Mouse (Mus musculus): Measurements from ENCODE around the gene Filip1. TPM values are rescaled to one million over a fixed set of nuclear protein-coding genes. Genes with fewer than 3 reads are reported as not detected.

Filip1 gene
- polyA plus RNA-seq, 2 experiments: 4.9 to 6.0 TPM

DNA sequence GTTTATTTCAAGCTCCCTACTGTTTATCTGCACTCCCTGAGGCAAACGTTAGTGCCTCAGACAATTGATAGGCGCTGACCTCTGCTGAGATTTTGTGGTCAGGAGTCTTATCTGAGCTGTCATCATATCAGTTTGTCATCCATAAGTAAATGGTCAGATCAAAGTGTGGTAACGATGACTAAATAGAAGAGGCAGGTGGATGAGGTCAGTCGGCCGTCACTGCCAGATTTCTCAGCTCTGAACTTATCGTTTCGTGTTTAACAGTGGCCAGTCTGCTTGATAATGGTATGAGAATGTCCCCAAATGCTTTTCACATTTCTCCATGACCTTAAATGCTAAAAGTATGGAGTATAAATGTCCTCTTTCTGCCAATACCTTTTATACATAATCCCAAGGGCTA is 132.6 kb downstream of the Filip1 start:
- no peak for TF ChIP-seq POLR2A (IDR thresholded peaks at IDR 0.05; ENCODE audit: borderline replicate concordance, extremely low read depth, insufficient read depth, insufficient read length)
- H3K4me1 ChIP-seq (ENCODE audit: control insufficient read depth, insufficient read depth, low read length): no peaks in the 10 kb centered on the region

GRCm38 (mm10) chr9:79875522-79876131 is 137.0 kb downstream of the Filip1 start:
- Histone ChIP-seq H3K4me1 (ENCODE audit: control insufficient read depth, insufficient read depth, low read length) (no peaks in the 10 kb centered on the region), H3K9ac (ENCODE audit: low read depth, low read length, severe bottlenecking) (0 out of 2 replicates have a peak overlapping the region, but pooled peaks have one; percentile 14), H3K4me3 (replicated peaks; ENCODE audit: low read length) (no peak overlapping the region), H3K27me3 (ENCODE audit: control insufficient read depth, insufficient read depth, low read length) (no peaks in the 10 kb centered on the region), H3K27ac (replicated peaks; ENCODE audit: low read depth, low read length) (peak overlapping the region; percentile 55), H3K9me3 (ENCODE audit: control insufficient read depth, low read length) (no peaks in the 10 kb centered on the region), H3K36me3 (ENCODE audit: control insufficient read depth, insufficient read depth, low read length) (no peaks in the 10 kb centered on the region), H3K4me2 (replicated peaks; ENCODE audit: low read depth, low read length, severe bottlenecking) (no peak overlapping the region; the same call in 1 of the 2 replicates)
- TF ChIP-seq POLR2A (IDR thresholded peaks at IDR 0.05; ENCODE audit: borderline replicate concordance, extremely low read depth, insufficient read depth, insufficient read length): no peak
- peak; percentile 19; the same call in 1 of the 2 replicates for ATAC-seq (ENCODE audit: low FRiP score, low read depth)
- DNase-seq (ENCODE audit: low spot score): peak; percentile 27
- WGBS: 48% methylated on average over 20 of the region's 20 CpGs

More for the DNA sequence above, 132.6 kb downstream of the Filip1 start:
- Histone ChIP-seq H3K27ac (replicated peaks; ENCODE audit: low read depth, low read length) (no peak overlapping the region), H3K4me3 (replicated peaks; ENCODE audit: low read length) (no peak overlapping the region), H3K9ac (ENCODE audit: low read depth, low read length, severe bottlenecking) (no peak overlapping the region), H3K27me3 (ENCODE audit: control insufficient read depth, insufficient read depth, low read length) (no peaks in the 10 kb centered on the region), H3K36me3 (ENCODE audit: control insufficient read depth, insufficient read depth, low read length) (no peaks in the 10 kb centered on the region), H3K4me2 (replicated peaks; ENCODE audit: low read depth, low read length, severe bottlenecking) (no peak overlapping the region), H3K9me3 (ENCODE audit: control insufficient read depth, low read length) (no peaks in the 10 kb centered on the region)
- DNase-seq (ENCODE audit: low spot score): no peak
- WGBS: 63% methylated on average over 7 of the region's 7 CpGs
- ATAC-seq (ENCODE audit: low FRiP score, low read depth): no peak

GRCm38 (mm10) chr9:79872598-79872997 is 140.1 kb downstream of the Filip1 start:
- Histone ChIP-seq H3K27me3 (ENCODE audit: control insufficient read depth, insufficient read depth, low read length) (no peaks in the 10 kb centered on the region), H3K36me3 (ENCODE audit: control insufficient read depth, insufficient read depth, low read length) (no peaks in the 10 kb centered on the region), H3K4me2 (replicated peaks; ENCODE audit: low read depth, low read length, severe bottlenecking) (no peak overlapping the region), H3K9me3 (ENCODE audit: control insufficient read depth, low read length) (no peaks in the 10 kb centered on the region), H3K9ac (ENCODE audit: low read depth, low read length, severe bottlenecking) (no peak overlapping the region), H3K4me1 (ENCODE audit: control insufficient read depth, insufficient read depth, low read length) (no peaks in the 10 kb centered on the region), H3K27ac (replicated peaks; ENCODE audit: low read depth, low read length) (no peak overlapping the region), H3K4me3 (replicated peaks; ENCODE audit: low read length) (no peak overlapping the region)
- no peak for TF ChIP-seq POLR2A (IDR thresholded peaks at IDR 0.05; ENCODE audit: borderline replicate concordance, extremely low read depth, insufficient read depth, insufficient read length)
- DNase-seq (ENCODE audit: low spot score): peak; percentile 15
- no peak for ATAC-seq (ENCODE audit: low FRiP score, low read depth)
- WGBS: 42% methylated on average over 2 of the region's 2 CpGs

DNA sequence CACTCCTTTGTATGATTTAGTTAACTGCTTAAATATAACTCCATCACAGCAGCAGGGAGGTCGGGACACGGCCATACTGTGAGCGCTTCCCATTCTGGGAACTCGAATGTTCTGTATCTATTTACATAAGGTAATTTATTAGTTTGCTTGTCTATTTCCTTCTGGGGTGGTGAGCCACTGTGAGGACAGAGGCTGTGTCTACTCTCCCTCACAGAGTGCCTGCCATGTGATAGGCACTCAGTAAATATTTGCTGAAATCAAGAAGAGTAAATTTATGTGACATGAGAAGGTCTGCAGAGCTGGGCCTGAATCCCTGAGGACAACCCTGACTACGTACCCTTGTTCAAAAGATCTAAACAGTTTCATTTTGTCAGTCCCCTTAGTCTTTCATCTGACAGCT is 143.1 kb downstream of the Filip1 start:
- no peaks in the 10 kb centered on the region for H3K27me3 ChIP-seq (ENCODE audit: control insufficient read depth, insufficient read depth, low read length)
- H3K4me3 ChIP-seq (replicated peaks; ENCODE audit: low read length): no peak overlapping the region
- H3K9ac ChIP-seq (ENCODE audit: low read depth, low read length, severe bottlenecking): no peak overlapping the region
- no peak for TF ChIP-seq POLR2A (IDR thresholded peaks at IDR 0.05; ENCODE audit: borderline replicate concordance, extremely low read depth, insufficient read depth, insufficient read length)
- H3K27ac ChIP-seq (replicated peaks; ENCODE audit: low read depth, low read length): no peak overlapping the region
- H3K36me3 ChIP-seq (ENCODE audit: control insufficient read depth, insufficient read depth, low read length): no peaks in the 10 kb centered on the region
- H3K9me3 ChIP-seq (ENCODE audit: control insufficient read depth, low read length): no peaks in the 10 kb centered on the region
- H3K4me1 ChIP-seq (ENCODE audit: control insufficient read depth, insufficient read depth, low read length): no peaks in the 10 kb centered on the region
- no peak overlapping the region for H3K4me2 ChIP-seq (replicated peaks; ENCODE audit: low read depth, low read length, severe bottlenecking)
- ATAC-seq (ENCODE audit: low FRiP score, low read depth) (no peak), DNase-seq (ENCODE audit: low spot score) (no peak)
- WGBS: 74% methylated on average over 5 of the region's 5 CpGs

- H3K4me3 ChIP-seq (replicated peaks; ENCODE audit: low read length): no peak overlapping the region
- no peak overlapping the region for H3K27ac ChIP-seq (replicated peaks; ENCODE audit: low read depth, low read length)
- no peak overlapping the region for H3K4me2 ChIP-seq (replicated peaks; ENCODE audit: low read depth, low read length, severe bottlenecking)
- ATAC-seq (ENCODE audit: low FRiP score, low read depth) (no peak), DNase-seq (ENCODE audit: low spot score) (no peak)
- no peak overlapping the region for H3K9ac ChIP-seq (ENCODE audit: low read depth, low read length, severe bottlenecking)
- H3K4me1 ChIP-seq (ENCODE audit: control insufficient read depth, insufficient read depth, low read length): no peaks in the 10 kb centered on the region
- H3K9me3 ChIP-seq (ENCODE audit: control insufficient read depth, low read length): no peaks in the 10 kb centered on the region
- TF ChIP-seq POLR2A (IDR thresholded peaks at IDR 0.05; ENCODE audit: borderline replicate concordance, extremely low read depth, insufficient read depth, insufficient read length): no peak
- H3K27me3 ChIP-seq (ENCODE audit: control insufficient read depth, insufficient read depth, low read length): no peaks in the 10 kb centered on the region
- 66% methylated on average over 7 of the region's 7 CpGs for WGBS
- H3K36me3 ChIP-seq (ENCODE audit: control insufficient read depth, insufficient read depth, low read length): no peaks in the 10 kb centered on the region
These were observed 146.7 kb downstream of the Filip1 start for GRCm38 (mm10) chr9:79865998-79866397.

Data from limb, embryonic 14.5 days (tissue).